Mouse (Mus musculus): ENCODE results near the gene Pip4k2c. TPM values are rescaled to one million over a fixed set of nuclear protein-coding genes. Genes with fewer than 3 reads are reported as not detected.
"Not testable (repeated sequence)": the region's sequence is repeated elsewhere in the genome, so short reads cannot be mapped to it uniquely, and the experiment has no call there.

Pip4k2c gene
- total and polyA plus RNA-seq, 2 experiments from 2014 or later = 23.7 to 25.0 TPM

- 92% methylated on average over 4 of the region's 4 CpGs for WGBS
- no peak overlapping the region for H3K27ac ChIP-seq (ENCODE audit: low read depth)
- TF ChIP-seq CTCF (IDR thresholded peaks at IDR 0.05; ENCODE audit: low read depth) (no peak), EP300 (IDR thresholded peaks at IDR 0.05; ENCODE audit: low read depth) (no peak)
- DNase-seq (ENCODE audit: low spot score) (no peak), ATAC-seq (ENCODE audit: insufficient read depth, low read depth) (no peak)
- no peaks in the 10 kb centered on the region for H3K9me3 ChIP-seq (replicated peaks; ENCODE audit: control insufficient read depth, low read length)
- H3K9ac ChIP-seq (replicated peaks; ENCODE audit: low read depth, low read length) = no peak overlapping the region
- peaks cover 62% of the 10 kb centered on the region for H3K27me3 ChIP-seq (ENCODE audit: control insufficient read depth, insufficient read depth, low read length)
- no peak overlapping the region for H3K4me2 ChIP-seq (ENCODE audit: low read depth, low read length)
- no peaks in the 10 kb centered on the region for H3K36me3 ChIP-seq (replicated peaks; ENCODE audit: control insufficient read depth, insufficient read depth, low read length)
- H3K4me3 ChIP-seq (ENCODE audit: low read depth, low read length) = no peak overlapping the region
- peaks cover 6% of the 10 kb centered on the region; the same call in 1 of the 2 replicates for H3K4me1 ChIP-seq (ENCODE audit: control insufficient read depth, insufficient read depth)
Measured at GRCm38 (mm10) chr10:127164190-127164589, 47.2 kb downstream of the Pip4k2c start.

- H3K36me3 ChIP-seq (replicated peaks; ENCODE audit: control insufficient read depth, insufficient read depth, low read length); H3K27ac ChIP-seq (ENCODE audit: low read depth); H3K9me3 ChIP-seq (replicated peaks; ENCODE audit: control insufficient read depth, low read length); H3K4me2 ChIP-seq (ENCODE audit: low read depth, low read length); ATAC-seq (ENCODE audit: insufficient read depth, low read depth); DNase-seq (ENCODE audit: low spot score); H3K4me1 ChIP-seq (ENCODE audit: control insufficient read depth, insufficient read depth); H3K4me3 ChIP-seq (ENCODE audit: low read depth, low read length); H3K9ac ChIP-seq (replicated peaks; ENCODE audit: low read depth, low read length): not testable (repeated sequence)
- WGBS = 46% methylated on average over 7 of the region's 7 CpGs
- H3K27me3 ChIP-seq (ENCODE audit: control insufficient read depth, insufficient read depth, low read length) = peaks cover 48% of the 10 kb centered on the region
Measured at GRCm38 (mm10) chr10:127162771-127163261, 48.6 kb downstream of the Pip4k2c start.

GRCm38 (mm10) chr10:127160728-127161127 is 50.7 kb downstream of the Pip4k2c start:
- Histone ChIP-seq H3K4me2 (ENCODE audit: low read depth, low read length) (no peak overlapping the region), H3K27me3 (ENCODE audit: control insufficient read depth, insufficient read depth, low read length) (peaks cover 28% of the 10 kb centered on the region), H3K4me3 (ENCODE audit: low read depth, low read length) (no peak overlapping the region), H3K27ac (ENCODE audit: low read depth) (no peak overlapping the region), H3K36me3 (replicated peaks; ENCODE audit: control insufficient read depth, insufficient read depth, low read length) (no peaks in the 10 kb centered on the region), H3K4me1 (ENCODE audit: control insufficient read depth, insufficient read depth) (peaks cover 6% of the 10 kb centered on the region; the same call in 1 of the 2 replicates), H3K9ac (replicated peaks; ENCODE audit: low read depth, low read length) (no peak overlapping the region), H3K9me3 (replicated peaks; ENCODE audit: control insufficient read depth, low read length) (no peaks in the 10 kb centered on the region)
- no peak for ATAC-seq (ENCODE audit: insufficient read depth, low read depth)
- 64% methylated on average over 3 of the region's 3 CpGs for WGBS
- TF ChIP-seq EP300 (IDR thresholded peaks at IDR 0.05; ENCODE audit: low read depth) (no peak), CTCF (IDR thresholded peaks at IDR 0.05; ENCODE audit: low read depth) (no peak)
- no peak for DNase-seq (ENCODE audit: low spot score)

GRCm38 (mm10) chr10:127160081-127160480 is 51.3 kb downstream of the Pip4k2c start:
- Histone ChIP-seq H3K27ac (ENCODE audit: low read depth) (no peak overlapping the region), H3K36me3 (replicated peaks; ENCODE audit: control insufficient read depth, insufficient read depth, low read length) (no peaks in the 10 kb centered on the region), H3K4me1 (ENCODE audit: control insufficient read depth, insufficient read depth) (no peaks in the 10 kb centered on the region), H3K4me2 (ENCODE audit: low read depth, low read length) (no peak overlapping the region), H3K27me3 (ENCODE audit: control insufficient read depth, insufficient read depth, low read length) (peaks cover 21% of the 10 kb centered on the region), H3K4me3 (ENCODE audit: low read depth, low read length) (no peak overlapping the region), H3K9ac (replicated peaks; ENCODE audit: low read depth, low read length) (no peak overlapping the region), H3K9me3 (replicated peaks; ENCODE audit: control insufficient read depth, low read length) (no peaks in the 10 kb centered on the region)
- TF ChIP-seq EP300 (IDR thresholded peaks at IDR 0.05; ENCODE audit: low read depth) = no peak
- no peak for TF ChIP-seq CTCF (IDR thresholded peaks at IDR 0.05; ENCODE audit: low read depth)
- 71% methylated on average over 9 of the region's 9 CpGs for WGBS
- DNase-seq (ENCODE audit: low spot score) (no peak), ATAC-seq (ENCODE audit: insufficient read depth, low read depth) (no peak)

GRCm38 (mm10) chr10:127158471-127158870 is 52.9 kb downstream of the Pip4k2c start:
- H3K27me3 ChIP-seq (ENCODE audit: control insufficient read depth, insufficient read depth, low read length) = peaks cover 5% of the 10 kb centered on the region
- H3K4me2 ChIP-seq (ENCODE audit: low read depth, low read length) = no peak overlapping the region
- no peak overlapping the region for H3K27ac ChIP-seq (ENCODE audit: low read depth)
- no peaks in the 10 kb centered on the region for H3K4me1 ChIP-seq (ENCODE audit: control insufficient read depth, insufficient read depth)
- no peaks in the 10 kb centered on the region for H3K9me3 ChIP-seq (replicated peaks; ENCODE audit: control insufficient read depth, low read length)
- no peak overlapping the region for H3K4me3 ChIP-seq (ENCODE audit: low read depth, low read length)
- WGBS = 46% methylated on average over 3 of the region's 3 CpGs
- H3K9ac ChIP-seq (replicated peaks; ENCODE audit: low read depth, low read length) = no peak overlapping the region
- no peaks in the 10 kb centered on the region for H3K36me3 ChIP-seq (replicated peaks; ENCODE audit: control insufficient read depth, insufficient read depth, low read length)
- TF ChIP-seq CTCF (IDR thresholded peaks at IDR 0.05; ENCODE audit: low read depth) = no peak
- TF ChIP-seq EP300 (IDR thresholded peaks at IDR 0.05; ENCODE audit: low read depth) = no peak
- no peak for ATAC-seq (ENCODE audit: insufficient read depth, low read depth)
- no peak for DNase-seq (ENCODE audit: low spot score)

GRCm38 (mm10) chr10:127156511-127156910 is 54.9 kb downstream of the Pip4k2c start:
- Histone ChIP-seq H3K27me3 (ENCODE audit: control insufficient read depth, insufficient read depth, low read length) (no peaks in the 10 kb centered on the region), H3K27ac (ENCODE audit: low read depth) (no peak overlapping the region), H3K4me2 (ENCODE audit: low read depth, low read length) (no peak overlapping the region), H3K4me3 (ENCODE audit: low read depth, low read length) (no peak overlapping the region), H3K4me1 (ENCODE audit: control insufficient read depth, insufficient read depth) (no peaks in the 10 kb centered on the region), H3K36me3 (replicated peaks; ENCODE audit: control insufficient read depth, insufficient read depth, low read length) (no peaks in the 10 kb centered on the region), H3K9ac (replicated peaks; ENCODE audit: low read depth, low read length) (no peak overlapping the region), H3K9me3 (replicated peaks; ENCODE audit: control insufficient read depth, low read length) (no peaks in the 10 kb centered on the region)
- DNase-seq (ENCODE audit: low spot score) (no peak), ATAC-seq (ENCODE audit: insufficient read depth, low read depth) (no peak)
- TF ChIP-seq CTCF (IDR thresholded peaks at IDR 0.05; ENCODE audit: low read depth) (no peak), EP300 (IDR thresholded peaks at IDR 0.05; ENCODE audit: low read depth) (no peak)
- WGBS = 88% methylated on average over 1 of the region's 1 CpGs

Data from heart, postnatal 0 days (tissue).